Mouse (Mus musculus): ENCODE results near the gene Ifnar2. TPM values are rescaled to one million over a fixed set of nuclear protein-coding genes. Genes with fewer than 3 reads are reported as not detected.

Ifnar2 gene
- polyA plus RNA-seq, 1 experiment from 2014 or later: 59.4 TPM

DNA sequence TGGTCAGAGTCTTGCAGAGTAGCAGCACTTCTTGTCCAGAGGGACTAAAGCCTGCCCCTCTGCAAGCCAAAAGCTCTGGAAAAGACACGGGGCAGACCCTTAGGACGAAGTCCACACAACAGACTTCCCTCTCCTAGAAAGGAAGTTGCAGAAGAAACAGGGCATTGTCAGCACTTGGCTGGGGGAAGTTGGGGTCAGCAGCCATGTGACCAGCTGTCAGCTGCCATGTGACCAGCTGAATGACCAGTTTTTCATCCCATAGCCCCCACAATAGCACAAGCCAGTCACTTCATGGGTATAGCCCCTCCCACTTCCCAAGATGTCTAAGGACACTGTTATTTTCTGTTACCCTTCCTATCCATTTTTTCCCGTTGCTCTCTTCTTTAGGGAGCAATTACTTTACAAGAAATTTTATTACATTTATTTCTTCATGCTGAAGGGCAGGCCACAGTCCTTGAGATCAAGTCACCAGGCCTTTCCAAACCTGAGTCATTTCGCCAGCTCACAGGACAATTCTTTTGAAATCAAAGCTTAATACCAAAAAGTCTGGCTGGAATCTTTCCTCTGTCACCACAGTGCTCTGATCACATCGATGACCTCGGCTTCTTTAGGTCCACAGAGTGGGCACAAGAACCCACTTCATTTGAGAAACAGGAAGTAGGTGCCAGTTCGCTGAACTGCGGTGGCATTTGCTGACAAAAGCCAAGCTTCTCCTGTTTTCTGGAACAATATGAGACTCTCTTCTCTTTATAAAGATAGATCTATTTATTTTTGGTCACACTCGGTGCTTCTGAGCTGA, 43.0 kb downstream of the Ifnar2 start:
- WGBS: 86% methylated on average over 9 of the region's 9 CpGs

DNA sequence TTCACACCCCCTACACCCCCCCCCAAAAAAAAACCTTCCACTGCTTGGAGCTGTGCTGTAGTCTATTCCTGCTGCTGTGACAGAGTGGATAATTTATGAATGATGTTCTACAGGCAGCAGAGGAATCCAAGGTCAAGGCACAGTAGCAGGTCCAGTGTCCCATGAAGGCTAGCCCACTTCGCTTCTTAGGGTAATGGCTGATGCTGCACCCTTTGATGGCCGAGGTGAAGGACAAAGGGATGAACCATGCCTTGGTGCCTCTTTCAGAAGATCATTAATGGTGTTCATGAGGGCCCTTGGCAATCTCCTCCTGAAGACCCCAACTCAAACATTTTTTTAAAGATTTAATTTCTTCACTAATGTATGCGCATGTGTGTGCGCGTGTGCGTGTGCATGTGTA, 43.8 kb downstream of the Ifnar2 start:
- ATAC-seq (ENCODE audit: insufficient number of reproducible peaks, low FRiP score, low TSS enrichment, low read depth): no peak
- H3K4me2 ChIP-seq: no peak overlapping the region
- no peak overlapping the region for H3K27ac ChIP-seq
- no peak overlapping the region for H3K9ac ChIP-seq
- H3K36me3 ChIP-seq: peaks cover 49% of the 10 kb centered on the region
- no peaks in the 10 kb centered on the region for H3K27me3 ChIP-seq
- WGBS: 96% methylated on average over 6 of the region's 6 CpGs
- no peaks in the 10 kb centered on the region for H3K9me3 ChIP-seq
- no peak overlapping the region for H3K4me3 ChIP-seq
- H3K4me1 ChIP-seq: peaks cover 3% of the 10 kb centered on the region; the same call in 1 of the 2 replicates

More for the DNA sequence above, 43.0 kb downstream of the Ifnar2 start:
- peaks cover 46% of the 10 kb centered on the region for H3K36me3 ChIP-seq
- no peak overlapping the region for H3K4me2 ChIP-seq
- no peak overlapping the region for H3K9ac ChIP-seq
- ATAC-seq (ENCODE audit: insufficient number of reproducible peaks, low FRiP score, low TSS enrichment, low read depth): no peak
- H3K4me3 ChIP-seq: no peak overlapping the region
- H3K9me3 ChIP-seq: no peaks in the 10 kb centered on the region
- H3K27ac ChIP-seq: no peak overlapping the region
- peaks cover 3% of the 10 kb centered on the region; the same call in 1 of the 2 replicates for H3K4me1 ChIP-seq
- H3K27me3 ChIP-seq: no peaks in the 10 kb centered on the region

DNA sequence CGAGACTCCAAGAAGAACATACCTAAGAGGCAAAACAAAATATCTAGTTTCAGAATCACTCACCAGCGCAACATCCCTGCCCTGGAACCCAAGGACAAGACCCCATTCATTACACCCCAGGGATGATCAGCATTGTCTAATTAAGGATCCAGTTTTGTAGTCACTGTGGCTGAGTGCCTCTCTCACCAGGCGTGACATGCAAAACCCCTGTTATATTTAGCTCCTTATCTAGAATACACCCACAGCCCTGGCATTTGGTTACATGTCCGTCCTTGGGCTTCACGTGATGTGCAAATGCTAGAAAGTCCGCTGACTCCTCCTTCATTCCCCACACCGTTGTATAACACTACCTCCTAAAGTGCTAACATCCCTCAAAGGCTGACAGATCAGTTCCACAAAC, 44.4 kb downstream of the Ifnar2 start:
- Histone ChIP-seq H3K36me3 (peaks cover 55% of the 10 kb centered on the region), H3K27ac (no peak overlapping the region), H3K4me3 (no peak overlapping the region), H3K27me3 (no peaks in the 10 kb centered on the region), H3K9me3 (no peaks in the 10 kb centered on the region), H3K4me2 (no peak overlapping the region), H3K9ac (no peak overlapping the region), H3K4me1 (peaks cover under 1% of the 10 kb centered on the region; the same call in 1 of the 2 replicates)
- no peak for ATAC-seq (ENCODE audit: insufficient number of reproducible peaks, low FRiP score, low TSS enrichment, low read depth)
- WGBS: 81% methylated on average over 7 of the region's 7 CpGs

DNA sequence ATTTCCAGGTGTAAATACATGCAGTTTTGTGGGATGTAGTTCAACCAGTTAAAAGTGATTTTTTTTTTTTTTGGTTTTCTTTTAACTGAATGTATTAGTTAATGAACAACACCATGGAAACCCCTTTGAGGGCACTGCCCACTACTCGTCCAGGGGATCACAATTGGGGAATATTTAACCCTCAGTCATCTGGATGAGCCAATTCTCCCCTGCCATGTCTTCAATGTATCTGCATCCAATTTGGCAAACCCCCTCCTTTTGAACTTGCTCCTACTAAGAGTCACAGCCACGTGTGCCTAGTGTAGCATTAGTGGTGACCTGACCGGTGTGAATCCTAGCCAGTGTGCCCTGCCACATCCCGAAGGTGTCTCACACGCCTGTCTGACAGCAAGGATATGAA, 45.9 kb downstream of the Ifnar2 start:
- 71% methylated on average over 5 of the region's 5 CpGs for WGBS
- Histone ChIP-seq H3K4me2 (no peak overlapping the region), H3K4me1 (no peaks in the 10 kb centered on the region), H3K27ac (no peak overlapping the region), H3K4me3 (no peak overlapping the region), H3K36me3 (peaks cover 51% of the 10 kb centered on the region), H3K27me3 (no peaks in the 10 kb centered on the region), H3K9me3 (no peaks in the 10 kb centered on the region), H3K9ac (no peak overlapping the region)
- no peak for ATAC-seq (ENCODE audit: insufficient number of reproducible peaks, low FRiP score, low TSS enrichment, low read depth)

DNA sequence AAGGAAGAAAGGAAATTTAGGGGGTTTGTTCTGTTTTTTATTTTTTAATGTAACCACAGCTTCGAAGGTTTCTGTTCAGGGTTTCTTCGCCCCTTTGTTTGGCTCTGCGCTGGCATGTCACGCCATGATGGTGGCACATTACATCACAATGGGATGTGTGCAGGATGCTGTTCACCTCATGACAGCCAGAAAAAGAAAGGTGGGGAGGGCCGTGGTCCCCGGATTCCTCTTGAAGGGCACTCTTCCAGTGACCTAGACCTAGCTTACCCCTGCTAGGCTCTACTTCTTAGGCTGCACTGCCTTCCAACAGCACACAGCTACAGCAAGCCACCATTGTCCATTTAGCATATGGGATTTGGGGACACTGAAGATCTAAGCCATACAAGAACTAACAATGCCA, 53.2 kb downstream of the Ifnar2 start:
- Histone ChIP-seq H3K27me3 (no peaks in the 10 kb centered on the region), H3K9me3 (no peaks in the 10 kb centered on the region), H3K4me2 (no peak overlapping the region), H3K4me3 (no peak overlapping the region), H3K4me1 (no peaks in the 10 kb centered on the region), H3K9ac (no peak overlapping the region), H3K27ac (no peak overlapping the region), H3K36me3 (peaks cover 39% of the 10 kb centered on the region)
- WGBS: 93% methylated on average over 6 of the region's 6 CpGs
- ATAC-seq (ENCODE audit: insufficient number of reproducible peaks, low FRiP score, low TSS enrichment, low read depth): no peak

DNA sequence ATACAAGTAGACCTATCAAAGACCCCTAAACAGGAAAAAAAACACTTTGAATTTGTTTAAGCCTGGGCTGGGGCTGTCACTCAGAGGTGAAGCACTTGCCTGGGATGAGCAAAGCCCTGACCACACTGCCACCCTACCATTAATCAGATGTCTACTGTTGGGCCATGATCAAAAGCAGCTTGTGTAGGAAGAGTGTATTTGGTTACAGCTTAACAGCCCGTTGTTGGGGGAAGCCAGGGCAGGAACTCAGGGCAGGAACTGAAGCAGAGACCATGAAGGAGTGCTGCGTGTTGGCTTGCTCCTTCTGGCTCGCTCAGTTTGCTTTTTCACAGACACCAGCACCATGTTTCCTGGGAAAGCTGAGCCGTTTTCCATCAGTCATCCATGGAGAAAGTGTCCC, 54.0 kb downstream of the Ifnar2 start:
- no peak for ATAC-seq (ENCODE audit: insufficient number of reproducible peaks, low FRiP score, low TSS enrichment, low read depth)
- H3K4me1 ChIP-seq: no peaks in the 10 kb centered on the region
- 77% methylated on average over 4 of the region's 4 CpGs for whole genome bisulfite sequencing
- H3K4me2 ChIP-seq: no peak overlapping the region
- no peak overlapping the region for H3K4me3 ChIP-seq
- H3K9ac ChIP-seq: no peak overlapping the region
- no peak overlapping the region for H3K27ac ChIP-seq
- no peaks in the 10 kb centered on the region for H3K9me3 ChIP-seq
- peaks cover 36% of the 10 kb centered on the region for H3K36me3 ChIP-seq
- no peaks in the 10 kb centered on the region for H3K27me3 ChIP-seq

DNA sequence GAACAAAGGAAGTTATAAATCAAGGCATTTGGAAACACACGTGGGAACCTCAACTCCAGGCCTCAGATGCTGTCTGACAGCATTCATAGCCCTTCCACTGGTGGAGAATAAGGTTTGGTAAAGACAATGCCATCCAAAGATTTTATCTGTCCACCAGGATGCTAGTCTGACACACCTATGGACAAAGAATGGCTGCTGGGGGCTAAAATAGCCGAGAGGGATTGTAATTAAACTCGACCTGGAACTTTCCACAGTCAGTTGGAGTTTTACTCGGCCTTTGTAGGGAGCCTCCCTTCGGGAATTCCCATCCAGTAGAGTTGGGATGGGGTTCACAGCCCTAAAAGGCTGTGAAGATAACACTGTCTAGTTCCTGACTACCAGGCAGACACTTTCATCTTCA, 54.9 kb downstream of the Ifnar2 start:
- Histone ChIP-seq H3K4me3 (no peak overlapping the region), H3K4me1 (peaks cover under 1% of the 10 kb centered on the region; the same call in 1 of the 2 replicates), H3K27ac (no peak overlapping the region), H3K4me2 (no peak overlapping the region), H3K9me3 (no peaks in the 10 kb centered on the region), H3K9ac (no peak overlapping the region), H3K36me3 (peaks cover 28% of the 10 kb centered on the region), H3K27me3 (no peaks in the 10 kb centered on the region)
- 58% methylated on average over 5 of the region's 5 CpGs for WGBS
- ATAC-seq (ENCODE audit: insufficient number of reproducible peaks, low FRiP score, low TSS enrichment, low read depth): no peak

DNA sequence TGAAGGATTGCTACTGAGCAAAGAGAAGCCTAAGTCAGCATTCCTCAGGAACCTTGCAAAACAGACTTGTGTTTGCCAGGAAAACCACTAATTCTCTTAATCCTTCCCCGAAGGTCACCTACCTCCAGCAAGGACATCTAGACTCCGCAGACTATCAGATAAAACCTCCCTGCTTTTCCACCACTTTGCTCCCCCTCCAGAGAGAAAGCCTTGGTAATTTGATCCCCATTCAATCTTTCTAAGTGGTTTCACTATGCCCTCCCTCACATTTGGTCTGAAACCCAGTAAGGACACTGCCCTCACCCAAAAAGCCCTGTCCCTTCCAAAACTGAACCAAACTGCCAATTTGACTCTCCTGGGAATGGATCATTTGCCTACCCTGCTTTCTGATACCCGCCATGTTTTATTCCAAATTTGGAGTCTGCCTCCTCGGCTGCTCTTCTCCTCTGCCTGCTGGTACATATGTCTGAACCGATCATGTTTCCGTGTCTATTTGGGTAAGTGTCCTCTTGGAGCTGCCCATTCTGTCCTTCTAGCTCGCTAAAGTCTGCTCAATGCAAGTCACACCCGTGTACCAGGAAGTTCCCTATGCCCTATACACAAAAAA, 55.8 kb downstream of the Ifnar2 start:
- no peak overlapping the region for H3K4me2 ChIP-seq
- ATAC-seq (ENCODE audit: insufficient number of reproducible peaks, low FRiP score, low TSS enrichment, low read depth): no peak
- no peaks in the 10 kb centered on the region for H3K27me3 ChIP-seq
- H3K36me3 ChIP-seq: peaks cover 28% of the 10 kb centered on the region
- H3K9me3 ChIP-seq: no peaks in the 10 kb centered on the region
- WGBS: 75% methylated on average over 8 of the region's 8 CpGs
- H3K9ac ChIP-seq: no peak overlapping the region
- no peak overlapping the region for H3K27ac ChIP-seq
- H3K4me3 ChIP-seq: no peak overlapping the region
- H3K4me1 ChIP-seq: peaks cover 6% of the 10 kb centered on the region; the same call in 1 of the 2 replicates

DNA sequence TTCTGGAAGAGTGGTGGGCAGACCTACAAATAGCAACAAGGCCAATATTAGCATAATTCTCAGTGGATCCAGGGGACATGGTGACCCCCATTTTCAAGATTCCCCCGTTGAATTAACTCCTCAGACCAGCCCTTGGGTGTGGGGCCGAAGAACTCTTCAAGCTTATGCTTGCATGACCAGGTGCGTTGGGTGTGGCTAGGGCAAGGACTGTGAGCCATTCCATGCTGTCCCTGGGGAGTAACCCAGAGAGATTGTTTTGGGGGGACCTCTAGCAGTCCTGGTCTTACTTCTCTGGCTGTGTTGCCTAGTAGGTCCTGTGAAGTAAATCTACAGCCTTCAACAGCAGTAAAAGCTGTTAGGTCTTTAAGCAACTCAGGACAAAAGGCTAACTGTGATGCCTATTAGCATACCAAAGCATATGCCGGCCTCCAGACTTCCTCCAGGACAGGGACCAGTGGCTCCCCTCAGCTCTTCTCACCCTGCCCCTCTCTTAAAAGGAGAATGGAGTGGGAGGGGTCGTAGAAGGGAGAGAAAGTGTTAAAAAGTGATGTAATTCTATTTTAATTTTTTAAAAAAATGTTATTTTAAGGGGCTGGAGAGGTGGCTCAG, 60.2 kb downstream of the Ifnar2 start:
- Histone ChIP-seq H3K27ac (no peak overlapping the region), H3K9ac (no peak overlapping the region), H3K36me3 (no peaks in the 10 kb centered on the region), H3K9me3 (no peaks in the 10 kb centered on the region), H3K27me3 (no peaks in the 10 kb centered on the region), H3K4me1 (peaks cover 6% of the 10 kb centered on the region; the same call in 1 of the 2 replicates), H3K4me3 (no peak overlapping the region), H3K4me2 (no peak overlapping the region)
- WGBS: 40% methylated on average over 5 of the region's 5 CpGs
- ATAC-seq (ENCODE audit: insufficient number of reproducible peaks, low FRiP score, low TSS enrichment, low read depth): no peak

DNA sequence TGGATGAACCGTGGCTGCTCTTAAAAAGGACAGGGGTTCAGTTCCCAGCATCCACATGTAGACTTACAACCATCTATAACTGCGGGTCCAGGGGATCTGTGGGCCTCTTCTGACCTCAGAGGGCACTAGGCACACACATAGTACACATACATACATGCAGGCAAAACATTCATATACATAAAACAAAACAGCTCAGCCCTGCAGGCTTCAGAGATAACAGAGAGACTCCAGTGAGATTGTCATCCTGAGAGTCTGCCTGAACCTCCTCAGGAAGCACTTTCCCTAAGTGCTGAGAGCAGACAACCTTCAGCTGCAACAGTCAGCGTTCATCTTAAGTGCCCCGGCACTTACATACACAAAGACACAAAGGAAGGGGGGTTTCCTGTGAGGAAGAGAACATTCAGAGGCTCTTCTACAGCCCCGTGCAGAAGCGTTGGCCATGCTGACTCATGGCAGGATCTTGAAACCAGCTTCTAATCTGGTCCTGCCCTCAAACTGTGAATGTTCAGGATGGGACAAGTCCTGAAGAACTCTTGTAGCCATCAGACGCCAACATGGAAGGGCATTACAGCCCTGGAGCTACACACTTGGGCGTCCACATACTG, 60.8 kb downstream of the Ifnar2 start:
- Histone ChIP-seq H3K4me3 (no peak overlapping the region), H3K9me3 (no peaks in the 10 kb centered on the region), H3K36me3 (no peaks in the 10 kb centered on the region), H3K9ac (no peak overlapping the region), H3K4me1 (peaks cover 6% of the 10 kb centered on the region; the same call in 1 of the 2 replicates), H3K27ac (no peak overlapping the region), H3K27me3 (no peaks in the 10 kb centered on the region), H3K4me2 (no peak overlapping the region)
- WGBS: 56% methylated on average over 8 of the region's 8 CpGs
- no peak for ATAC-seq (ENCODE audit: insufficient number of reproducible peaks, low FRiP score, low TSS enrichment, low read depth)

DNA sequence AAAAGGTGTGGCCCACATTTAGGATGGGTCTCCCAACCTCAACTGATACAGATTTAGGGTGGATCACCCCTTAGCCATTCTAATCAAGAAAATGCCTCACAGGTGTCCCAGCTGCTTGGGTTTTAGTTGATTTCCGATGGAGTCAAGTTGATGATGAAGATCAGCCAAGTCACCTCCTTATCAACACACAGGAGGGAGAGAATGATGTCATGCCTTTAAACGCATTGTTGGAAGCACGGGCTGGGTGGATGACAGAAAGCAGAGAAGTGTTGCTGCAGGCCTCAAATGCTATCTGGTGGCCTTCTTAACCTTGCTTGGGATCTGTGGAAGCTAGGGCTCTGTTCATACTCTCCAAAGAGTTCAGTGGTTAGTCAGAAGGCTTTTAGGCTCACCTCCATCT, 61.5 kb downstream of the Ifnar2 start:
- no peak overlapping the region for H3K4me3 ChIP-seq
- peaks cover 6% of the 10 kb centered on the region; the same call in 1 of the 2 replicates for H3K4me1 ChIP-seq
- H3K4me2 ChIP-seq: no peak overlapping the region
- no peaks in the 10 kb centered on the region for H3K9me3 ChIP-seq
- H3K36me3 ChIP-seq: no peaks in the 10 kb centered on the region
- H3K9ac ChIP-seq: no peak overlapping the region
- ATAC-seq (ENCODE audit: insufficient number of reproducible peaks, low FRiP score, low TSS enrichment, low read depth): no peak
- 81% methylated on average over 3 of the region's 3 CpGs for WGBS
- H3K27me3 ChIP-seq: no peaks in the 10 kb centered on the region
- no peak overlapping the region for H3K27ac ChIP-seq

DNA sequence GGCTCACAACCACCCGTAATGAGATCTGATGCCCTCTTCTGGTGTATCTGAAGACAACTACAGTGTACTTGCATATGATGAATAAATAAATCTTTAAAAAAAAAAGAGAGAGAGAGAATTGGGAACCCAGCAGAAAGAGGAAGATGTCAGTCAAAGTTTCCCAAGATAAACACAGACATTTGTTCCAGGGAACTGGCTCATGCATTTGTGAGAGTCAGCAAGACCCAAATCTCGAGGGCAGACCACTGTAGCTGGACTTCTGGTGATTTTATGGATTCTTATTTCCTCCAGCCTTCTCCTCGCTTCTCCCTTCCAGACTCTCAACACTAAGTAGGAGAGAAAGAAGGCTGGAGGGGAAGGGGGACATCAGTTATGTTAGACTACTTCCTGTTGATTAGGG, 65.5 kb downstream of the Ifnar2 start:
- H3K4me2 ChIP-seq: no peak overlapping the region
- no peak overlapping the region for H3K27ac ChIP-seq
- no peak overlapping the region for H3K4me3 ChIP-seq
- no peak for ATAC-seq (ENCODE audit: insufficient number of reproducible peaks, low FRiP score, low TSS enrichment, low read depth)
- no peaks in the 10 kb centered on the region for H3K36me3 ChIP-seq
- no peaks in the 10 kb centered on the region for H3K27me3 ChIP-seq
- H3K9me3 ChIP-seq: no peaks in the 10 kb centered on the region
- 70% methylated on average over 3 of the region's 3 CpGs for WGBS
- H3K4me1 ChIP-seq: peaks cover 5% of the 10 kb centered on the region; the same call in 1 of the 2 replicates
- H3K9ac ChIP-seq: no peak overlapping the region
